Mouse (Mus musculus) heart, postnatal 14 days (tissue): ENCODE results near the gene Prkcg. TPM values are rescaled to one million over a fixed set of nuclear protein-coding genes. Genes with fewer than 3 reads are reported as not detected.
"Not testable (repeated sequence)": the region's sequence is repeated elsewhere in the genome, so short reads cannot be mapped to it uniquely, and the experiment has no call there.

Source experiments
- DNase-seq, 2 experiments: peaks; one replicate each; pipeline ENCODE4 v3.0.0; 2021 to 2022
- intact Hi-C: fragments of 180-260 bp; cut with DNase I; formaldehyde crosslinking; loops from one replicate; pipeline ENCODE4 v1.15.1; 2025
- long read RNA-seq, 2 experiments: library from polyadenylated mRNA; stranded (forward); transcript quantifications; one replicate each; pipeline ENCODE4 v2.0.0; 2021
- total RNA-seq, 2 experiments: library from RNA; stranded (reverse); gene quantifications; 2 replicates each; pipeline ENCODE4 v1.2.3; 2021

Gene Prkcg
- 1 to 10 TPM; 3.2 to 3.5 TPM for total RNA-seq
- long read RNA-seq, experiment 1, partial matches to known transcripts: 0 of 2 reads
- long read RNA-seq, experiment 1, other reads (novel, unspliced or antisense): 2 of 2 reads
- long read RNA-seq, experiment 2, partial matches to known transcripts: 1 of 1 reads
- long read RNA-seq, experiment 2, other reads (novel, unspliced or antisense): 0 of 1 reads

DNA sequence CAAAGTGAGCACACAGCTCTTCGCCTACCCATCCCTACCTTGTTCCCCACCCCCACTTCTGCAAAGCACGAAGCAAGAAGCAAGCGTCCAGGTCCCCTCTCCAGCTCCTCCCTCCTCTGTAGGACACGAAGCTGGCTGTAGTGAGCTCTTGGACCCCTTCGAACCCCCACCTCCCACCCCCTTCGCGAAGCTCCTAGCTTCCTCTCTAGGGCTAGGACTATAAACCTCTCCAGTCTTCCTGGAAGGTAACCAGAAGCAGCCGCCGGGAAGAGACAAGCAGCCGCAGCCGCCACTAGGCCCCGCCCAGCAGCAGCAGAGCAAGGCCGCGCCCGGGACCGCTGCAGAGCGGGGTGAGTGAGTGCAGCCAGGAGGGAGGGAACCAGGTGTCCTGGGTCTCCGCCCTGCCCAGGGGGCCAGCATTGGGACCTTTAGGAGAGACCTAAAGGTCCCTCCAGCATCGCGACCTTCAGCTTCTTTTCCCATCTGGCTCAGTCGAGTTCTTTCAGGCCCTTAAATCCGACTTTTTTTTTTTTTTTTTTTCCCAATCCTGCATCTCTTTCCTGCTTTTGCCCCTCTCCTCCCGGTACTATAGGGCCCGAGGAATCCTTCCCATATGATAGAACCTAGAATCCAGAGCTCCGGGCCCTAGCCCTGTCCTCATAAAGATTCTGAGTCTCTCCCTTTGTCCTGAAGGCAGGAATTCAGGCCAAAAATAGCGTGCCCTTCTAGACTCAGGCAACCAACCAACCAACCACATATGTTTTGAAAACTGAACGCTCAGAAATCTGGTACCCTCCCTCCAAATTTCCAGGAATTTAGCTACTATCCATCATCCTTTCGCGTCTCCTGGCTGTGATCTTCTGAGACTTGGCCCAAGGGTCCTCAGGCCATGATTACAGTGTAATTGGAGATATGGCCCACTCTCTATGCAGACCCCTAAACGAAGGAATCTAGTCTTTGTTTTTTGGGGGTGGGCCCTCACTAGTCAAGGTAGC lies at the start of gene Prkcg, which contains the start of gene Myadm:
Prkcg (plus strand) TSS at position 204 of the 995 bp plus-strand sequence.
Myadm (plus strand) TSS at position 105 of the 995 bp plus-strand sequence.
- intact Hi-C loops: no loop called here
- DNase-seq: peak; percentile 87 to 89

DNA sequence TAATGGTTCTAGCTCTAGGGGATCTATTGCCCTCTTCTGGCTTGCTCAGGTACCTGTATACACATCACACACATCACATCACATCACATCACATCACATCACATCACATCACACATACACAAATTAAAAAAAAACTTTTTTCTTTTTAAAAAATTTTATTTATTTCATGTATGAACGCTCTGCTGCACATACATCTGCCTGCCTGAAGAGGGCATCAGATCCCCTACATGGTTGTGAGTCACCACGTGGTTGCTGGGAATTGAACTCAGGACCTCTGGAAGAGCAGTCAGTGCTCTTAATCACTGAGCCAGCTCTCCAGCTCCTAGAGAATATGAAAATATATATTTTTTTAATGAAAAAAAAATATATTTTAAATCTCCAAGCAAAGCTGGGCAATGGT lies 49.8 kb upstream of the Prkcg start:
- intact Hi-C loops: no loop called here
- DNase-seq: no peak

DNA sequence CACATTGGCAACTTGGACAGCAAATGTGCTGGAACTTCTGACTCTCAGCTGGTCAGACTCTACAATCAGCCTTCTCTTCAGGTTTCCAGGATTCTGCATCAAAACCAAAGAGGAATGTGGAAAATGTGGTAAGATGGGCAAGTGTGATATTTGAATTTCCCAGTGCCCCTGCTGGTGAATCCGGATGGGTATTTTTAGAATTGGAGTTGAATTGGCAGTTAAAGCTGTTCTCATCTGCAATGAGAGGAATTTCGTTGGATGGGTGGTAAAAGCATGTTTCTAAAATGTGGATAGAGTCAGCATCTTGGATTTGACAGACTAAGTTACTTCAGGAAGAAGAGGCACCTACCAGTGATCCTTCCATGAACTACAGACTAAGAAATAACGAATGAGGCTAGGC lies 28.3 kb upstream of the Prkcg start:
- no peak for DNase-seq
- intact Hi-C loops: no loop called here

DNA sequence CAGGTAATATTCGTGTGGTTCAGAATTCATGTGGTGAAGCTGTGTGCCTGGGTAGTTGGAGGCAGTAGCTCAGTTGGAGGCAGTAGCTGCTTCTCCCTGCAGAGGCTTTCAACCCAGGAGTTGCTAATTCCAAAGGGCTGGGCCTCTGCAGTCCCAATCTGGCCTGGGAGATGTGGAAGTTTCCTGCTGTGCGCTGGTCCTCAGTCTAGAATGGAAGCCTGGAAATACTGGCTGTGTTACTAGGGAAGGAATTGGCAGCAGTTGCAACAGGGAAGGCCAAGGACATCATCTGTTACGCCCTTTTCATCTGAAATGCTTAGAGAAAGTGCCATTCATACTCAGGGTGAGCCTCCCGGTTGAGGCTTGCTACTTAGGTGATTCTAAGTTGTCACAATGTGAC lies 27.5 kb upstream of the Prkcg start:
- DNase-seq: no peak
- intact Hi-C loops: no loop called here

DNA sequence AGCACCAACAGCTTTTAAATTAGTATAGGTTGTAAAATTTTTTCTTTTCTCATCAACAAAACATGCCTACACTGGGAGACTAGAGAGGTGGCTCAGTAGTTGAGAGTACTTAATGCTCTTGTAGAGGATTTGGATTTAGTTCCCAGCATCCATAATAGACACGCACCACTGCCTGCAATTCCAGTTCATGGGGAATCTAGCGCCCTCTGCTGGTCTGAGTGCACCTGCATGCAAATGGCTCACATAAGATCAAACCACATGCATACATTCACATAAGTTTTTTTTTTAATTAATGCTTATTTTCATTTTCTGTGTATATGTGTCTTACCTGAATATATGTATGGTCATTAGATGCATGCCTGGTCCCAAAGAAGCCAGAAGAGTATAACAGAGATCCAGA lies 26.2 kb upstream of the Prkcg start:
- peak; percentile 55 to 60 for DNase-seq
- intact Hi-C loops: no loop called here

DNA sequence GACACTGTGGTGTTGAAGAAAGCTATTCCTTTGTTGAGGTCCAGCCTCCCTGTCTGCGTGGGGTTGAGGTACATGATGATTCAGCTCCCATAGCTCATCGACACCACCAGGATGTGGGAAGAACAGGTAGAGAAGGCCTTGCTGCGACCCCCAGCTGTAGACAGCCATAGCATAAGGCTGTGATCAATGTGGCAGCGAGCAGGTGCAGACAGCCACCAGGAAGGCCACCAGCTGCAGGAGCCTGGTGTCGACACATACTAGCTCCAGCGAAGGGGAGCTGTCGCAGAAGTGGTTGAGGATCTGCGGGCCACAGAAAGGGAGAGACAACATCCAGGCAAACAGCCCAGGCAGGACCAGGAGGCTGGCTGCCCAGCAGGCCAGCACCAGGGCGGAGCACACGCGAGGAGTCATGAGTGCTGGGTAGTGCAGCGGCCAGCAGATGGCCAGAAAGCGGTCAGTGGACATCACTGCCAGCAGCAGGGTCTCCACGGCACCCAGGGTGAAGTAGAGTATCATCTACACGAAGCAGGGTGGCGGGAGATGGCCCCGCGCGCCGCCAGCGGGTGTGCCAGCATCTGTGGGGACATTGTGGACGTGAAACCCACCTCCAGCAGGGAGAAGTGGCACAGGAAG lies 24.5 kb upstream of the Prkcg start:
- intact Hi-C loops: loop anchor here (5.0 kb wide), 1 partner anchor 38 kb away; no protein-coding TSS in a partner anchor

DNA sequence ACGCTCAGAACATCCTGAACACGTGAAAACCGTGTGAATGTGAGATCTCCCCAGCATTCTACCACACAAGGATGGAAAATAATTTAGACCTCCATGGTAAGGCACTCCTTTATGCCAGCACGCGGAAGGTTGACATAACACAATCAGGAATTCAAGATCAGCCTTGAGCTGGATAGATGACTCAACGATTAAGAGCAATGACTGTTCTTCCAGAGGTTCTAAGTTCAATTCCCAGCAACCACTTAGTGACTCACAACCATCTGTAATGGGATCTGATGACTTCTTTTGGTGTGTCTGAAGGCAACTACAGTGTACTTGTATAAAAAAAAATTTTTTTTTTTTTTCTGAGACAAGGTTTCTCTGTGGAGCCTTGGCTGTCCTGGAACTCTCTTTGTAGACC lies 23.7 kb upstream of the Prkcg start:
- intact Hi-C loops: loop anchor here (5.0 kb wide), 1 partner anchor 37 kb away; no protein-coding TSS in a partner anchor
- DNase-seq: no peak

More for the DNA sequence above, 24.5 kb upstream of the Prkcg start:
- DNase-seq: no peak

DNA sequence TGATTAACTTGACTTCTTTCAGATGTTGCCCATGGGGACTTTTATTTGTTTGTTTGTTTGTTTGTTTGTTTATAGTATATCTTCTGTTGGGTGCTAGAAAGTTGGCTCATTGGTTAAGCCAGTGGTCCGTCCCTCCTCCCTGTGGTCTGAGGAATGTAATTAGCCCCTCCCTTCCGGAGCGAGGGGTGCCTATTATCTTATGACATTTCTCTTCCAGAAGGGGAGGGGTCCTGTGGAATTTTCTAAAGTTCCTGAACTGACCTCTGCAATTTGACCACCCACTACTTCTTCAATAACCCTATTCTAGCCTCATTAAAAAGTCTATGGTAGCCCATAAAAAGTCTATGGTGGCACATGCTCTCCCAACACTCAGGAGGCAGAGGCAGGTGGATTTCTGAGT lies 21.7 kb upstream of the Prkcg start:
- intact Hi-C loops: loop anchor here (5.0 kb wide), 1 partner anchor 35 kb away; no protein-coding TSS in a partner anchor
- DNase-seq: no peak

DNA sequence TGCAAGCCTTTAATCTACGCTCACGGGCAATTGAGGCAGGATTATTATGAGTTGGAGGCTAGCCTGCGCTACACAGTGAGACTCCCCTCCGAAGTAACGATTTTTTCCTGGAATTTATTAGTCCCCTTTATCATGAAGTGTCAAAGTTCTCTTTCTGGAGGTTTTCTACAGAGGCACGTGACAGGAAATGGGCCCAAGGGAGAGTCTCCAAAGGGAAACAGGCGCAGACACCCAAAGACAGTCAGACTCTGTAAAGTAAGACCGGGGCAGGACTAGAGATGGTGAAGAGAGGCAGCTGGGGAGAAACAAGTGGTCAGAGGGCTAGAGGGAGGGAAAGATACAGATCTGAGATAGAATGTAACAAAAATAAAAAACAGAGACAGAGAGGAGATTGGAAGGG lies 21.1 kb upstream of the Prkcg start:
- DNase-seq: no peak
- intact Hi-C loops: loop anchor here (5.0 kb wide), 1 partner anchor 34 kb away; no protein-coding TSS in a partner anchor

DNA sequence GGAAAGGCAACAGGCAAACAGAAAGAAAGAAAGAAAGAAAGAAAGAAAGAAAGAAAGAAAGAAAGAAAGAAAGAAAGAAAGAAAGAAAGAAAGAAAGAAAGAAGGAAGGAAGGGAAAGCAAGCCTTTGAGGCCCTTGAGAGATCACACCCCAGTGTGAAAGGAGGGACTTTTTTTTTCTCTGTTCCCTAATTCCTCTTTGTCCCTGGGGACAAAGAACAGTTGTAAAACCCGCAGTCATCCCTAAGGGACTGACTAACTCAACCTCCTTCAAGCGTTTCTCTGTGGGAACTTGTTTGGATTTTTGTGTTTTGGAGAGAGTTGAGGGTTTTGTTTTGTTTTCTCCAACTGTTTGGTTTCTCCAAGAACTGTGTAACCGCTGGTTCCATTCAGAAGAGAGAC lies 20.7 kb upstream of the Prkcg start:
- no peak for DNase-seq
- intact Hi-C loops: loop anchor here (5.0 kb wide), 1 partner anchor 34 kb away; no protein-coding TSS in a partner anchor

DNA sequence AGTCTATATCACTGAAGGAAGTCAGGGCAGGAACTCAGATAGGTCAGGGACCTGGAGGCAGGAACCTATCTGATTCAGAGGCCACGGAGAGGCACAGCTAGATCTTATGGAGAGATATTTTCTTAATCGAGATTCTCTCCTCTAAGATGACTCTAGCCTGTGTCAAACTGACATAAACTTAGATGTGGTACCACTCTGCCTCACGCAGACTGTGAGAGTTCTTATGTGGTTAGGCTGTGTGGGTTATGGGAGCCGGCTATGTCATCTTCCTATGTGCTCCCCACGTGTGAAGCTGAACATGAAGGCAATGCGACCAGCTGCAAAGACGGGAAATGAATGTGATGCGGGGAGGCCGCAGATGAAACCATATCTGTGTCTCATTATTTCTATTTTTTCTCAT lies 16.8 kb upstream of the Prkcg start:
- intact Hi-C loops: no loop called here
- no peak for DNase-seq

DNA sequence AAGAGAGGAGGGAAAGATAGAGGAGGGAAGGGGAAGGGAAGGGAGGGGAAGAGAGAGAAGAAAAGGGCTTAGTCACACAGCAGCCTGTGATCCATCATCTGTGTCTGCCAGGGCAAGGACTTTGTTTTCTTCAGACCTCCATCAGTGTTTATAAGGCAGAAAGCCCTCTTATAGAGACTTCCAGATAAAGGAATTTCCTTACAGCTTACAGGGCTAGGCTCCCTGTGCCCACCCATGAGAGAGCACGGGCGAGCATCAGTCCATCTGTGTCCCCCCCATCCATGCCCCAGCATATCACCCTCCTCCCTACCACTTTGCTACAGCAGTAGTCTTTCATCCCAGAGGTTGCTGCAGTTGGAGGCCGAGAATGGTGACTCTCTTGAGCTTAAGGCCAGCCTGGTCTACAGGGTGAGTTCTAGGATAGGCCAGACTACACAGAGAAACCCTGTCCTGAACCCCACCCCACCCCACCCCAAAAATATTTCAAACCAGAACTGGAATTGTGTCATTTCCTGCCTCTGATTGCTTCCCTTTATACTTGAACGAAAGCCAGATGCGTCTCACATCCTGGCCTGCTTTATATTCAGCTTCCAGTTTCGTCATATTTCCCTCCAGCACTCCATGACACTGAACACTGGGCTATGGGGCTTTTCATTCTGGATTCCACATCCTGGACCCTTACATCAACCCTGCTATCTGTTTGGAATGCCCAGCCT lies 13.4 kb upstream of the Prkcg start:
- intact Hi-C loops: no loop called here
- no peak for DNase-seq

DNA sequence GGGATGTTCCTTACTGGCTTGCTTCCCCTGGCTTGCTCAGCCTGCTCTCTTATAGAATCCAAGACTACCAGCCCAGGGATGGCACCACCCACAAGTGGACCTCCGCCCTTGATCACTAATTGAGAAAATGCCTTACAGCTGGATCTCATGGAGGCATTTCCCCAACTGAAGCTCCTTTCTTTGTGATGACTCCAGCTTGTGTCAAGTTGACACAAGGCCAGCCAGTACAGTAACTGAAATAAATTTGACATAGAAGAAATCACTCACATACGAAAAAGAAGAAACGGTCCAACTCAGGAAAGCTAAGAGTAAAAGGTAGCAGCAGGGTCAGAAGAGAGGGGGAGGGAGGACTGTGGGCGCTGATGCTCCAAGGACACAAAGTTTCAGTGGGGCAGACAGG lies 12.2 kb upstream of the Prkcg start:
- DNase-seq, intact Hi-C loops: not testable (repeated sequence)

DNA sequence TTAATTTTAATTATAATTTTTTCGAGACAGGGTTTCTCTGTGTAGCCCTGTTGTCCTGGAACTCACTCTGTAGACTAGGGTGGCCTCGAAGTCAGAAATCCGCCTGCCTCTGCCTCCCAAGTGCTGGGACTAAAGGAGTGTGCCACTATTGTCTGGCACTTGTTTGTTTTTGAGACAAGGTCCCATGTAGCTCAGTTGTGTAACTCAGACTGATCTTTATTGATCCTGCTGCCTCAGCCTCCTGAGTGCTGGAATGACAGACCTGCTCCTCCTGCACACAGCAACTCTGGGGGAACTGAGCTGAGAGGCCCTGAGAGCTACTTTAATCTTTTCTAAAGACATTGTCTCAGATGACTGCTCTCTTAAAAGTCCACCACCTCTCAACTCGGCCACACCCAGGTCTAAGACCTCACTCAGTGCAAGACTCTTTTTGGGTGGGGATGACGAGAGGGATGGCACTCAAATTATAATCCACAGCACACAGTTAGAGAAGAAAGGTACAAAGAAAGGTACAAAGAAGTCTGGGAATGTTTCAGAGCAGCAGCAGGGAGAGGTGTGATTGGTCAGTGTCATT lies 8.8 kb upstream of the Prkcg start:
- intact Hi-C loops: no loop called here
- no peak for DNase-seq

DNA sequence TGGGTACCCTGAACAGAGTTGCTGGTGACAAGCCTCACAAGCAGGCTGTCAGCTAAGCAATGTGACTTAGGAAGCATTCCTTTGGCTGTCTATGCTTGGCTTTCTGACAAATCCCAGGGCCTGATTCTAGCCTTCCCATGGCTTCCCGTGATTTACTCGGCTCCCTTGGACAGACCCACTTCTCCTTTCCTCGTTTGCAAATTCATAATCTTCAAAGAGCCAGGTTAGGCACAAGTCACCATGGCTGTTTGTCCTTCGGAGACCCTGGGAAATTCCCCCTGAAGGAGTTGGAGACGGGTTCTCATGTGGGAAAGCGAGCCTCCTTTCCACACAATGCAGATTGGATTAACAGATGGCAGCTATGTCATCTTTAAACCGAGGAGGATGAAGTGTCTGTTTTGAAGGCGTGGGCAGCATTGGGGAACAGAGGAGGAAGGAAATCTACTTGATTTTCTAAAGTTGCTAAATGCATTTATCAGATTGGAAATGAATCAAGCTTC lies 8.3 kb upstream of the Prkcg start:
- peak in 1 of 2 experiments; percentile 56 for DNase-seq
- intact Hi-C loops: no loop called here

DNA sequence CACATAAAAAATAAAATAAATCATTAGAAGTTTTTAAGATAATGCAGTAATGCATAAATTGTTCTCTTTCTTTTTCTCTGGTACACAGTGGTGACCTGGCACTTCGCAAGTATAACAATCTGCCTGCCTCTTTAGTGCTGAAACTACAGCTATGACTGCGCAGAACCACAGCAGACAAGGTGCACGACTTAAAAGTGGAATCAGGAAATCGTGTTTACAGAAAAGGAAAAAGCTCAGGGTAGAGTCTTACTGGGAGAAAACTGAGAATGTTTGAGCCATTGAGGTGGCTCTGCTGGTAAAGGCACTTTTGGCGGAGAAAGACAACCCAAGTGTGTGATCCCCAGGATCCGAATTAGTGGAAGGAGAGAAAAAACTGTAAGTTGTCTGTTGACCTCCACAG lies 7.2 kb upstream of the Prkcg start:
- DNase-seq: no peak
- intact Hi-C loops: no loop called here

DNA sequence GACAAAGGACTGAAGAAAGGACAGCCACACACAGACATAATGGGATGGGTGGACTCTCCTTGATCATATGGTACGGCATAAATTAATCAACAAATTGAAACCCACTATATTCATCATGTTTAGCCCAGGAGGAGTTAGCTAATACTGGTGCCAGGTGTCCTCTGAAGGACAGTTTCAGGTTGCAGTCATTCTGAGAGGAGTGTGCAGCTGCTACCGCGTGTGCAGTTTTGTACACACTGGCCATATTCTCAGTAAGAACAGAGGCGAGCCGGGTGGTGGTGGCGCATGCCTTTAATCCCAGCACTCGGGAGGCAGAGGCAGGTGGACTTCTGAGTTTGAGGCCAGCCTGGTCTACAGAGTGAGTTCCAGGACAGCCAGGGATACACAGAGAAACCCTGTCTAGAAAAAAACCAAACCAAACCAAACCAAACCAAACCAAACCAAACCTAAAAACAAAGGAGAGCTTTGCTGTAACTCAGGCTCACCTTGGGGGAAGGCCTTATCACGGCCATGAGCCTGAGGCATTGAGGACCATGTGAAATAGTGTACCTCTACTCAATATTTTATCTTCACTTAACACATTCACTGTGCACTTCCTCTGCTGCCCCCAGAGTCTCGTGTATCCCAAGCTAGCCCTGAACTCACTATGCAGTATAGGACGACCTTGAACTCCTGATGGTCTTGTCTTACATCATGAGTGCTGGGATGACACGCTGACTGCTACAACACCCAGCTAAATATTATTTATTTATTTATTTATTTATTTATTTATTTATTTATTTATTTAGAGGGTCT lies 5.7 kb upstream of the Prkcg start:
- intact Hi-C loops: no loop called here
- no peak for DNase-seq

DNA sequence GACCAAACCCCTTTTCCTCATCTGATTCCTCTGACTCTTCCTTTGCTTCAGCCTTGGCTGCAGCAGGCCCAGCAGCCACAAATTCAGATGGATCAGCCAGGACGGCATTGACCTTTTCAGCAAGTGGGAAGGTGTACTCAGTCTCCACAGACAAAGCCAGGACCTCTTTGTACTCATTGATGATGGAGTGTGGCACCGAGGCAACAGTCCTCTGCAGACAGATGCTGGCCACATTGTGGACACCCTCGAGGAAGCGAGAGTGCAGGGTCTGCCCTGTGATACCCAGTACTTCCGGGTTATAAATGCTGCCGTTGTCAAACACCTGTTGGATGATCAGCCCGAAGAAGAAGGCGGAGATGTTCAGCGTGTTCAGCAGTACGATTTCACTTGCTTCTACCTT lies 4.4 kb upstream of the Prkcg start:
- intact Hi-C loops: no loop called here
- DNase-seq: no peak

DNA sequence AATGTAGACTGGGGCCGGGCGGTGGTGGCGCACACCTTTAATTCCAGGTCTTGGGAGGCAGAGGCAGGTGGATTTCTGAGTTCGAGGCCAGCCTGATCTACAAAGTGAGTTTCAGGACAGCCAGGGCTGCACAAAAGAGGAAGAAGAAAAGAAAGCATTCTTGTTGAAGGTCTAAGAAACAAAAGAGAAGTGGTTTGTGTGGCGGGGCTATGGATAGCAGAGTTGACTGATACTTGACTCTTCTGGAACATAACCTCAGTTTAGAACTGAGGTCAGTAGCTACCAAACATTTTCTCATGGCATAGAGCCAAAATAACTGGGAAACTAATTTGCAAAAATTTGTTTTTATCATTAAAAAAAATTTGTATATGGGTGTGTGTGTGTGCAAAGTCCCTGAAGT lies 2.9 kb upstream of the Prkcg start:
- intact Hi-C loops: no loop called here
- DNase-seq: no peak
